Mouse (Mus musculus) heart, postnatal 10 days (tissue): ENCODE measurements at regions not wholly inside any gene's neighbourhood (a gene's known extent, or its start where the extent isn't known, plus 50 kb on each side); places are given as distances from the start of the nearest gene placed in this dataset.
A peak's percentile ranks its signal among the peaks of the same experiment; 100 is the strongest.

Experiments used
- DNase-seq, 2 experiments: peaks; one replicate each; pipeline ENCODE4 v3.0.0; 2021
- intact Hi-C: fragments of 180-260 bp; cut with DNase I; formaldehyde crosslinking; loops from one replicate; pipeline ENCODE4 v1.15.1; 2025

GRCm38 (mm10) chr16:49550231-49550630 lies 148.8 kb upstream of the Ift57 start:
- intact Hi-C loops = no loop called here
- no peak for DNase-seq

- no peak for DNase-seq
- intact Hi-C loops = no loop called here
Observed at GRCm38 (mm10) chr16:49570031-49570430, 129.0 kb upstream of the Ift57 start.

- intact Hi-C loops = no loop called here
- DNase-seq = peak in 1 of 2 experiments; percentile 5
Observed at GRCm38 (mm10) chr16:49572485-49573170, 126.4 kb upstream of the Ift57 start.

GRCm38 (mm10) chr16:49573171-49573517 lies 125.9 kb upstream of the Ift57 start:
- intact Hi-C loops = no loop called here
- no peak for DNase-seq

- DNase-seq = no peak
- intact Hi-C loops = no loop called here
Observed at GRCm38 (mm10) chr16:49578976-49579375, 120.1 kb upstream of the Ift57 start.

- DNase-seq = no peak
- intact Hi-C loops = no loop called here
Observed at GRCm38 (mm10) chr16:49580708-49581107, 118.3 kb upstream of the Ift57 start.

GRCm38 (mm10) chr16:49606500-49606899 lies 92.5 kb upstream of the Ift57 start:
- DNase-seq = no peak
- intact Hi-C loops = no loop called here

- intact Hi-C loops = loop anchor here (5.0 kb wide), 1 partner anchor 92 kb away; no protein-coding TSS in a partner anchor
- no peak for DNase-seq
Observed at GRCm38 (mm10) chr16:49614801-49615200, 84.2 kb upstream of the Ift57 start.

GRCm38 (mm10) chr16:49615342-49616020 lies 83.6 kb upstream of the Ift57 start:
- DNase-seq = peak; percentile 7 to 26
- intact Hi-C loops = loop anchor here (5.0 kb wide), 1 partner anchor 93 kb away; no protein-coding TSS in a partner anchor

GRCm38 (mm10) chr16:49616263-49616872 lies 82.7 kb upstream of the Ift57 start:
- intact Hi-C loops = loop anchor here (5.0 kb wide), 1 partner anchor 94 kb away; no protein-coding TSS in a partner anchor
- peak; percentile 22 to 30 for DNase-seq

- no peak for DNase-seq
- intact Hi-C loops = no loop called here
Observed at GRCm38 (mm10) chr16:49633502-49633901, 65.5 kb upstream of the Ift57 start.

- intact Hi-C loops = no loop called here
- DNase-seq = no peak
Observed at GRCm38 (mm10) chr16:49635506-49635905, 63.5 kb upstream of the Ift57 start.

GRCm38 (mm10) chr16:49636467-49636866 lies 62.6 kb upstream of the Ift57 start:
- DNase-seq = no peak
- intact Hi-C loops = no loop called here

GRCm38 (mm10) chr16:49642696-49643095 lies 56.3 kb upstream of the Ift57 start:
- intact Hi-C loops = no loop called here
- no peak for DNase-seq

- DNase-seq = no peak
- intact Hi-C loops = no loop called here
Observed at GRCm38 (mm10) chr16:49644416-49644815, 54.6 kb upstream of the Ift57 start.

- DNase-seq = no peak
- intact Hi-C loops = no loop called here
Observed at GRCm38 (mm10) chr16:49646479-49646878, 52.6 kb upstream of the Ift57 start.
